In the genomic region with DNA sequence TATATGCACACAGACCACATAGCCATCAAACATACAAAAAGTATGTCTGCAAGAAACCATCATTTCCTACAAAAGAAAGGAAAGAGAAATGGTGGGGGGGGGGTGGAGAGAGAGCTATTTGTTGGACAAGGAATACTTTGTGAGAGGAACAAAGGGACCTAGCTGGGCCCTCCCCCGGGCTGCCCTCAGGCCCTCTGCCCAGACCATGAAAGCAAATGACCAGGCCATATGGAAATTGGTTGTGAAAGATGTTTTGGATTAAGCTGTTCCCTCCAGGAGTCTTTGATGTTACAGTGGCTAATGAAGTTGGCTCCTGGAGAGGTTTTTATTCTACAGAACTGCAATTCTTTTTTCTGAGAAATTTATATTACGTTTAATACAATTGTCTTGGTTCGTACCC, we compare ENCODE assay signal across 13 mouse cellular contexts.
DNase-seq lines count a peak whose midpoint lies in the region; ATAC-seq and TF ChIP-seq lines count a peak whose summit lies in the region.
"Had no signal": no experiment of that assay in that cellular context is flagged by ENCODE, and none has a peak within 500 bp of the region (broad histone marks: within the 10 kb centered on the region; RNA-seq: fewer than 3 reads in every experiment).

No protein-coding gene starts in this region.

- no peak overlapping the region for H3K9ac ChIP-seq in forebrain, postnatal 0 days
- no peak overlapping the region for H3K9ac ChIP-seq in midbrain, embryonic 12.5 days (replicated peaks)
- no peak overlapping the region for H3K9ac ChIP-seq in midbrain, embryonic 13.5 days (replicated peaks)
- no peak overlapping the region for H3K9ac ChIP-seq in limb, embryonic 11.5 days (ENCODE audit: low read length)
- H3K9ac ChIP-seq: liver, embryonic 13.5 days had no signal

- no peak overlapping the region for H3K4me2 ChIP-seq in forebrain, postnatal 0 days (ENCODE audit: low read depth)
- H3K4me2 ChIP-seq in midbrain, embryonic 12.5 days (replicated peaks) = no peak overlapping the region
- no peak overlapping the region for H3K4me2 ChIP-seq in midbrain, embryonic 13.5 days (replicated peaks)
- no peak overlapping the region for H3K4me2 ChIP-seq in limb, embryonic 11.5 days (ENCODE audit: low read depth, severe bottlenecking)
- H3K4me2 ChIP-seq: liver, embryonic 13.5 days had no signal

- peak overlapping the region; percentile 75 for H3K27ac ChIP-seq in forebrain, embryonic 10.5 days
- no peak overlapping the region for H3K27ac ChIP-seq in forebrain, postnatal 0 days (ENCODE audit: low read depth, low read length)
- no peak overlapping the region for H3K27ac ChIP-seq in midbrain, embryonic 12.5 days (replicated peaks)
- H3K27ac ChIP-seq in midbrain, embryonic 13.5 days = no peak overlapping the region
- H3K27ac ChIP-seq in limb, embryonic 11.5 days (replicated peaks; ENCODE audit: low read depth, low read length) = peak overlapping the region; percentile 36; the same call in 1 of the 2 replicates
- H3K27ac ChIP-seq: liver, embryonic 13.5 days had no signal

- ATAC-seq in forebrain, postnatal 0 days = no peak
- ATAC-seq in midbrain, embryonic 12.5 days (ENCODE audit: low FRiP score, low read depth) = 0 out of 2 replicates have a peak, but pooled peaks have one; percentile 47
- no peak for ATAC-seq in midbrain, embryonic 13.5 days
- ATAC-seq in limb, embryonic 11.5 days (ENCODE audit: insufficient number of reproducible peaks, low FRiP score, low TSS enrichment, low read depth) = peak; percentile 51; the same call in 1 of the 2 replicates
- ATAC-seq in CD4-positive, CD25-positive, alpha-beta regulatory T cell, adult 4 months = no peak

- peak; percentile 61 for DNase-seq in forebrain, embryonic 10.5 days (ENCODE audit: extremely low spot score, low spot score)
- DNase-seq in forebrain, postnatal 0 days = no peak
- peak; percentile 64 for DNase-seq in limb, embryonic 11.5 days (ENCODE audit: low spot score)
- no peak for DNase-seq in cerebellum, postnatal 25 days
- no peak for DNase-seq in spleen, postnatal 36 days (ENCODE audit: low spot score in 2 of 2)
- DNase-seq: gastrocnemius, postnatal 36 days; kidney, adult 18-20 months; kidney, postnatal 14 days; liver, embryonic 13.5 days; thymus, adult 2 months had no signal

- H3K9me3 ChIP-seq in forebrain, embryonic 10.5 days = no peaks in the 10 kb centered on the region
- H3K9me3 ChIP-seq in forebrain, postnatal 0 days (ENCODE audit: low read length) = no peaks in the 10 kb centered on the region
- no peaks in the 10 kb centered on the region for H3K9me3 ChIP-seq in midbrain, embryonic 12.5 days
- no peaks in the 10 kb centered on the region for H3K9me3 ChIP-seq in midbrain, embryonic 13.5 days
- H3K9me3 ChIP-seq in limb, embryonic 11.5 days (ENCODE audit: control insufficient read depth, low read length) = no peaks in the 10 kb centered on the region
- H3K9me3 ChIP-seq: liver, embryonic 13.5 days had no signal

- TF ChIP-seq CTCF in forebrain, postnatal 0 days (IDR thresholded peaks at IDR 0.05; ENCODE audit: low read depth) = no peak

- H3K4me1 ChIP-seq in forebrain, embryonic 10.5 days = peaks cover 21% of the 10 kb centered on the region
- H3K4me1 ChIP-seq in forebrain, postnatal 0 days (ENCODE audit: insufficient read depth) = no peaks in the 10 kb centered on the region
- H3K4me1 ChIP-seq in midbrain, embryonic 12.5 days = peaks cover 13% of the 10 kb centered on the region
- H3K4me1 ChIP-seq in midbrain, embryonic 13.5 days (replicated peaks) = peaks cover 16% of the 10 kb centered on the region
- peaks cover 12% of the 10 kb centered on the region; the same call in 1 of the 2 replicates for H3K4me1 ChIP-seq in limb, embryonic 11.5 days (ENCODE audit: control insufficient read depth, insufficient read depth, low read length)
- H3K4me1 ChIP-seq: liver, embryonic 13.5 days had no signal

- peaks cover 8% of the 10 kb centered on the region; the same call in 1 of the 2 replicates for H3K27me3 ChIP-seq in forebrain, embryonic 10.5 days (ENCODE audit: poor library complexity, severe bottlenecking)
- no peaks in the 10 kb centered on the region for H3K27me3 ChIP-seq in forebrain, postnatal 0 days (ENCODE audit: insufficient read depth, low read length)
- peaks cover 5% of the 10 kb centered on the region; the same call in 1 of the 2 replicates for H3K27me3 ChIP-seq in midbrain, embryonic 12.5 days
- H3K27me3 ChIP-seq in midbrain, embryonic 13.5 days = no peaks in the 10 kb centered on the region
- H3K27me3 ChIP-seq in limb, embryonic 11.5 days (ENCODE audit: control insufficient read depth, insufficient read depth, low read length) = no peaks in the 10 kb centered on the region
- H3K27me3 ChIP-seq: liver, embryonic 13.5 days had no signal

- H3K36me3 ChIP-seq in forebrain, embryonic 10.5 days (replicated peaks) = no peaks in the 10 kb centered on the region
- no peaks in the 10 kb centered on the region for H3K36me3 ChIP-seq in forebrain, postnatal 0 days (ENCODE audit: insufficient read depth)
- H3K36me3 ChIP-seq in midbrain, embryonic 12.5 days = no peaks in the 10 kb centered on the region
- no peaks in the 10 kb centered on the region for H3K36me3 ChIP-seq in midbrain, embryonic 13.5 days
- no peaks in the 10 kb centered on the region for H3K36me3 ChIP-seq in limb, embryonic 11.5 days (ENCODE audit: control insufficient read depth, insufficient read depth, low read length)
- H3K36me3 ChIP-seq: liver, embryonic 13.5 days had no signal

- no peak overlapping the region for H3K4me3 ChIP-seq in forebrain, embryonic 10.5 days
- no peak overlapping the region for H3K4me3 ChIP-seq in forebrain, postnatal 0 days (ENCODE audit: low read depth, low read length)
- no peak overlapping the region for H3K4me3 ChIP-seq in midbrain, embryonic 12.5 days
- no peak overlapping the region for H3K4me3 ChIP-seq in midbrain, embryonic 13.5 days (replicated peaks)
- no peak overlapping the region for H3K4me3 ChIP-seq in limb, embryonic 11.5 days (ENCODE audit: low read depth, low read length)
- H3K4me3 ChIP-seq: liver, embryonic 13.5 days had no signal

- WGBS in forebrain, embryonic 10.5 days = 27% methylated on average over 3 of the region's 3 CpGs
- WGBS in forebrain, postnatal 0 days = 23% methylated on average over 3 of the region's 3 CpGs
- 19% methylated on average over 3 of the region's 3 CpGs for WGBS in midbrain, embryonic 12.5 days
- 31% methylated on average over 3 of the region's 3 CpGs for WGBS in midbrain, embryonic 13.5 days
- WGBS in limb, embryonic 11.5 days = 16% methylated on average over 3 of the region's 3 CpGs

Comparison
In these comparisons a context has a peak if more than half of its experiments do, and no peak if none do; other contexts are left out.
1. DNase-seq: peak in forebrain, embryonic 10.5 days (single experiment) and limb, embryonic 11.5 days (single experiment); none in forebrain, postnatal 0 days (single experiment), cerebellum, postnatal 25 days (0 of 2) and spleen, postnatal 36 days (0 of 2).
2. H3K27ac ChIP-seq: peak in forebrain, embryonic 10.5 days (single experiment) and limb, embryonic 11.5 days (single experiment); none in forebrain, postnatal 0 days (single experiment), midbrain, embryonic 12.5 days (single experiment) and midbrain, embryonic 13.5 days (single experiment).
3. ATAC-seq: peak in midbrain, embryonic 12.5 days (single experiment) and limb, embryonic 11.5 days (single experiment); none in forebrain, postnatal 0 days (single experiment), midbrain, embryonic 13.5 days (single experiment) and CD4-positive, CD25-positive, alpha-beta regulatory T cell, adult 4 months (single experiment).